Mouse (Mus musculus) bone marrow macrophage, adult 2 months (primary cell): ENCODE data around the gene Dhrs7b. TPM values are rescaled to one million over a fixed set of nuclear protein-coding genes. Genes with fewer than 3 reads are reported as not detected.
"Not testable (repeated sequence)": the region's sequence is repeated elsewhere in the genome, so short reads cannot be mapped to it uniquely, and the experiment has no call there.

Experiments used
- H3K27ac ChIP-seq: 2 replicates; pipeline ENCODE4 v1.5.1; 2012; ENCODE audit warnings: low read depth, low read length; ENCODE audit not compliant: insufficient read depth
- H3K4me1 ChIP-seq: 2 replicates; pipeline ENCODE4 v1.6.1; 2012; ENCODE audit warnings: low read length; ENCODE audit not compliant: control insufficient read depth, insufficient read depth
- H3K4me3 ChIP-seq: 2 replicates; pipeline ENCODE4 v1.5.1; 2012; ENCODE audit warnings: mild to moderate bottlenecking, low read length, moderate library complexity; ENCODE audit not compliant: insufficient read depth
- CTCF ChIP-seq: IDR thresholded peaks from 2 replicates; pipeline ENCODE4 v1.5.1; 2012; ENCODE audit warnings: low read depth, mild to moderate bottlenecking, low read length, moderate library complexity
- POLR2A ChIP-seq: IDR thresholded peaks from 2 replicates; pipeline ENCODE4 v1.6.1; 2012; ENCODE audit warnings: mild to moderate bottlenecking, low read depth, low read length, borderline replicate concordance
- polyA plus RNA-seq: library from polyadenylated mRNA; stranded (reverse); fragments of >200 nt; gene quantifications from 2 replicates; pipeline ENCODE4 v1.2.4, GENCODE M21; 2012; ENCODE audit not compliant: missing spikeins, insufficient read depth, insufficient read length

The Dhrs7b gene
- polyA plus RNA-seq, 1 experiment = 20.4 TPM

- Histone ChIP-seq H3K27ac (no peak overlapping the region), H3K4me3 (peak overlapping the region; percentile 70), H3K4me1 (peaks cover 28% of the 10 kb centered on the region)
- TF ChIP-seq CTCF (no peak), POLR2A (no peak)
Observed at GRCm38 (mm10) chr11:60810046-60810965, 20.1 kb upstream of the Dhrs7b start.

- TF ChIP-seq POLR2A (no peak), CTCF (no peak)
- no peak overlapping the region for H3K27ac ChIP-seq
- peak overlapping the region; percentile 70 for H3K4me3 ChIP-seq
- H3K4me1 ChIP-seq = peaks cover 25% of the 10 kb centered on the region
Observed at GRCm38 (mm10) chr11:60811054-60811460, 19.4 kb upstream of the Dhrs7b start.

GRCm38 (mm10) chr11:60811618-60812017 lies 18.8 kb upstream of the Dhrs7b start, which contains the start of gene Shmt1:
Shmt1 (minus strand) TSS chr11:60811718.
- not testable (repeated sequence) for H3K27ac ChIP-seq
- Histone ChIP-seq H3K4me3 (peak within 1 kb of the TSS; percentile 70), H3K4me1 (peaks cover 22% of the 10 kb centered on the region)

GRCm38 (mm10) chr11:60816398-60816797 lies 14.0 kb upstream of the Dhrs7b start:
- Histone ChIP-seq H3K27ac (no peak overlapping the region), H3K4me3 (no peak overlapping the region), H3K4me1 (no peaks in the 10 kb centered on the region)
- TF ChIP-seq POLR2A (no peak), CTCF (no peak)

- H3K4me3 ChIP-seq = no peak overlapping the region
- peaks cover 10% of the 10 kb centered on the region for H3K4me1 ChIP-seq
- no peak overlapping the region for H3K27ac ChIP-seq
- TF ChIP-seq POLR2A (no peak), CTCF (no peak)
Observed at GRCm38 (mm10) chr11:60823771-60824170, 6.7 kb upstream of the Dhrs7b start.

GRCm38 (mm10) chr11:60825191-60825590 lies 5.2 kb upstream of the Dhrs7b start:
- TF ChIP-seq CTCF (no peak), POLR2A (no peak)
- Histone ChIP-seq H3K4me1 (peaks cover 10% of the 10 kb centered on the region), H3K27ac (no peak overlapping the region), H3K4me3 (no peak overlapping the region)

GRCm38 (mm10) chr11:60826700-60827099 lies 3.7 kb upstream of the Dhrs7b start:
- no peak overlapping the region for H3K27ac ChIP-seq
- peaks cover 14% of the 10 kb centered on the region for H3K4me1 ChIP-seq
- TF ChIP-seq CTCF = no peak
- no peak for TF ChIP-seq POLR2A
- H3K4me3 ChIP-seq = no peak overlapping the region

- Histone ChIP-seq H3K27ac (no peak overlapping the region), H3K4me1 (peaks cover 14% of the 10 kb centered on the region), H3K4me3 (no peak overlapping the region)
- TF ChIP-seq POLR2A (no peak), CTCF (no peak)
Observed at GRCm38 (mm10) chr11:60827241-60827945, 3.0 kb upstream of the Dhrs7b start.

- Histone ChIP-seq H3K4me1 (peaks cover 14% of the 10 kb centered on the region), H3K4me3 (no peak overlapping the region), H3K27ac (no peak overlapping the region)
- TF ChIP-seq POLR2A (no peak), CTCF (no peak)
Observed at GRCm38 (mm10) chr11:60828903-60829302, 1.5 kb upstream of the Dhrs7b start.

GRCm38 (mm10) chr11:60836897-60837296 lies 6.5 kb downstream of the Dhrs7b start:
- Histone ChIP-seq H3K4me3 (no peak overlapping the region), H3K27ac (peak overlapping the region; percentile 89), H3K4me1 (peaks cover 61% of the 10 kb centered on the region)
- no peak for TF ChIP-seq CTCF
